Mouse (Mus musculus) NIH3T3 (cell line): ENCODE data around the gene Dapk3.
"Not testable (repeated sequence)": the region's sequence is repeated elsewhere in the genome, so short reads cannot be mapped to it uniquely, and the experiment has no call there.

Experiments
- DNase-seq: peaks from one replicate; pipeline ENCODE4 v3.0.0-alpha.2; 2012; ENCODE audit warnings: low read depth

Gene Dapk3

DNA sequence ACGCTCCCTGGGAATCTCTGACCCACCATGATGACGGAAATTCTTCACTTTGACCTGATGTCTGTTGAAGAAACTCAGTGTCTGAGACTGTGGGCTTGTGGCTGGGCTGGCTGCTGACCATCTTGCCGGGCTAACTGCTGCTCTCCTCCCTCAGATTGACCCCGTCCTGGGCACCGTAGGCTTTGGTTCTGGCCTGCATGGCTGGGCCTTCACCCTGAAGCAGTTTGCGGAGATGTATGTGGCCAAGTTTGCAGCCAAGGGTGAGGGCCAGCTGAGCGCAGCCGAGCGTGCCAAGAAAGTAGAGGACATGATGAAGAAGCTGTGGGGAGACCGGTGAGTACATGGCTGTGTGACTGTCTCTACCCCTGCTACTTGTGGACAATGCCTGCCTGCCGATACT, 3.9 kb upstream of the Dapk3 start:
- no peak for DNase-seq

DNA sequence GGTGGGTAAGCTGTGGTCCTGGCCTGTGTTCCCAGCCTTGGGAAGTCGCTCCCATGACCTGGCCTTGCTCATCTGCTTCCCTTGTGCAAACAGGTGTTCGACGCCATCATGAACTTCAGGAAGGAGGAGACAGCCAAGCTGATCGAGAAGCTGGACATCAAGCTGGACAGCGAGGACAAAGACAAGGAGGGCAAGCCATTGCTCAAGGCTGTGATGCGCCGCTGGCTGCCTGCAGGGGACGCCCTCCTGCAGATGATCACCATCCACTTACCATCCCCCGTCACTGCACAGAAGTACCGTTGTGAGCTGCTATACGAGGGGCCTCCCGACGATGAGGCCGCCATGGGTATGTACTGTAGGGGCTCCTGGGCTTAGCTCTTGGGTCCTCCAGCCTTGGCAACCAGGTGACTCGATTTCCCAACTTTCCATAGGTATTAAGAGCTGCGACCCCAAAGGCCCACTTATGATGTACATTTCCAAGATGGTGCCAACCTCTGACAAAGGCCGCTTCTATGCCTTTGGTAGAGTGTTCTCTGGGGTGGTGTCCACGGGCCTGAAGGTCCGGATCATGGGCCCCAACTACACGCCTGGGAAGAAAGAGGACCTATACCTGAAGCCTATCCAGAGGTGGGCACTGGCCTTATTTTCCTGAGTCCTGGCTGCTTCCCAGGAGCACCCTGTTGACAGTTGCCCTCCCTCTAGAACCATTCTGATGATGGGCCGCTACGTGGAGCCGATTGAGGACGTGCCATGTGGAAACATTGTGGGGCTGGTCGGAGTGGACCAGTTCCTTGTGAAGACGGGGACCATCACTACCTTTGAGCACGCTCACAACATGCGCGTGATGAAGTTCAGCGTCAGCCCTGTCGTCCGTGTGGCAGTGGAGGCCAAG, 3.1 kb upstream of the Dapk3 start:
- peak; percentile 42 for DNase-seq

DNA sequence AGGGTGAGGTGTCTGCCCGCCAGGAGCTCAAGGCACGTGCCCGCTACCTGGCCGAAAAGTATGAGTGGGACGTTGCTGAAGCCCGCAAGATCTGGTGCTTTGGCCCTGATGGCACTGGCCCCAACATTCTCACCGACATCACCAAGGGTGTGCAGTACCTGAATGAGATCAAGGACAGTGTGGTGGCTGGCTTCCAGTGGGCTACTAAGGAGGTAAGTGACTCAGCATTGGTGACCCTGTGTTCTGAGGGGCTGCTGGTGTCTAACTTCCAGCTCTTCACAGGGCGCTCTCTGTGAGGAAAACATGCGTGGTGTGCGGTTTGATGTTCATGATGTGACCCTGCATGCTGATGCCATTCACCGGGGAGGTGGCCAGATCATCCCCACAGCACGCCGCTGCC, 1.9 kb upstream of the Dapk3 start:
- DNase-seq = no peak

DNA sequence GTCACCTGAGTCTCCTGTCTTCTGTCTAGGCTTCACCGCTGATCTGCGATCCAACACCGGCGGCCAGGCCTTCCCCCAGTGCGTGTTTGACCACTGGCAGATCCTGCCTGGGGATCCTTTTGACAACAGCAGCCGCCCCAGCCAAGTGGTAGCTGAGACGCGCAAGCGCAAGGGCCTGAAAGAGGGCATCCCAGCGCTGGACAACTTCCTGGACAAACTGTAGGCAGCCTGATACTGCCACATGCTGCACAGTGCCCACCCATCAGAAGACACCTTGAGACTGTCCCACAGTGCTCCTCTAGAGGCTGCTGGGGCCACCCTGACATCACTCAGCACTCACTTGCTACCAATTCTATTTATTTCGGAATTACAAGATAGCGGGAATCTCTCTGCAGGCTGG, 945 bp upstream of the Dapk3 start:
- DNase-seq = not testable (repeated sequence)

DNA sequence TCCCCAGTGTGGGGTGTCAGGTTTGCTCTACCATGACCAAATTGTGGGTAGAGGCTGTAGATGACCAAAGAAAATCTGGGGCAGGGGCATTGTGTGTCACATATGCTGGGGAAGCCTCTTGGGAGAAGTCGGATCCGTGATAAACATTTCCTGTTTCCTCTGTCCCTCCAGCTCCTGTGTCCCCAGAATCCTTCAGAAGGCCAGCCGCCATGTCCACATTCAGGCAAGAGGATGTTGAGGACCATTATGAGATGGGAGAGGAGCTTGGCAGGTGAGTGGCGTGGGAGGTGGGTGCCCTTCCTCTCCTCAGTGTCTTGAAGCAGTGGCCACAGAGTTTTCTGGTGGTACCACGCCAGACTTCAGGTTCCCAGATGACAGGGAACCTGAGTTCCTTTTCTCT, 1.0 kb downstream of the Dapk3 start, which contains the start of gene 4930442H23Rik:
TSS of gene 4930442H23Rik (minus strand) at position 45 of the 400 bp plus-strand sequence.
- no peak for DNase-seq

DNA sequence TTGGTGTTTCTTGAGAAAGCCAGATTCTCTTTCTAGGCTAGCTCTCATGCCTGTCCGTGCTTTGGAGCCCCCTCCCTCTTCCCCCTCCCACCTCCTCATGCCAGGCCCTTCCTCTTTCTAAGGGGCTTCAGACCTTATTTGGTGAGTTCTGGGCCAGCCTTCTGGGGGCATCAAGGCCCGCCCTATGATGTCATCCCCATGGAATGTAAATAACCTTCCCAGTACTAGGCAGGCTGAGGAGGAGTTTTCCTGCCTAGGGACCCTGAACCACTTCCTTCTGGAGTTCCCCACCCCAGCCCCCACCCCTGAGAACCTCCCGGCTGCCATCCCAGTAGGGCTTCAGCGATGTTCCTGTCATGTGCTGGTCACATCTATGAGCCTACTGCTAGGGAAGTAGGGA, 2.0 kb downstream of the Dapk3 start:
- DNase-seq = peak; percentile 63

DNA sequence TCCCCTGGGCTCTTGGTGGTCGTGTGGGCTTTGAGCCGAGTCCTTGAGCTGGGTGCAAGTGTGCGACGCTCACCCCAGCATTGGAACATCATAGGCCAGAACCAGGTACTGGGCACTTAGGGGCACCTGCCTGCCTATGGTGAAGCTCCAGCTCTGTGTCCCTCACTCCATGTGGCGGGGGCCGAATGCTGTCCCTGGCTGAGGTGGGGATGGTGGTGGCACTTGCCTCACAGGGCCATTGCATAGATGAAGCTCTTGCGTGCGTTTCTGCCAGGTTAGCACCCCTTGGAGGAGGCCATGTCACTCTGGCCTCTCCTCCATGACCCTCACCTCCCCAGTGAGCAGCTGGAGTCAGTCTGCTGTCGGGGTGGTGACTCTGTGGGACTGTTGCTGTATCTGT, 4.4 kb downstream of the Dapk3 start:
- no peak for DNase-seq

DNA sequence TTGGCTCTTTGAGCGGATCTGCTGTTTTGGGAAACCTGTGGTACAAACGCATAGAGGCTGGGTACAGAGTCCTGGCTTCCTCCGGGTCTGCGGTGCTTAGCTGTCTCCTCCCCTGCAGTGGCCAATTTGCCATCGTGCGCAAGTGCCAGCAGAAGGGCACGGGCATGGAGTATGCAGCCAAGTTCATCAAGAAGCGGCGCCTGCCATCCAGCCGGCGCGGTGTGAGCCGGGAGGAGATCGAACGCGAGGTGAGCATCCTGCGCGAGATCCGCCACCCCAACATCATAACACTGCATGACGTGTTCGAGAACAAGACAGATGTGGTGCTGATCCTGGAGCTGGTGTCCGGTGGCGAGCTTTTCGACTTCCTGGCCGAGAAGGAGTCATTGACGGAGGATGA, 7.0 kb downstream of the Dapk3 start:
- DNase-seq = no peak

DNA sequence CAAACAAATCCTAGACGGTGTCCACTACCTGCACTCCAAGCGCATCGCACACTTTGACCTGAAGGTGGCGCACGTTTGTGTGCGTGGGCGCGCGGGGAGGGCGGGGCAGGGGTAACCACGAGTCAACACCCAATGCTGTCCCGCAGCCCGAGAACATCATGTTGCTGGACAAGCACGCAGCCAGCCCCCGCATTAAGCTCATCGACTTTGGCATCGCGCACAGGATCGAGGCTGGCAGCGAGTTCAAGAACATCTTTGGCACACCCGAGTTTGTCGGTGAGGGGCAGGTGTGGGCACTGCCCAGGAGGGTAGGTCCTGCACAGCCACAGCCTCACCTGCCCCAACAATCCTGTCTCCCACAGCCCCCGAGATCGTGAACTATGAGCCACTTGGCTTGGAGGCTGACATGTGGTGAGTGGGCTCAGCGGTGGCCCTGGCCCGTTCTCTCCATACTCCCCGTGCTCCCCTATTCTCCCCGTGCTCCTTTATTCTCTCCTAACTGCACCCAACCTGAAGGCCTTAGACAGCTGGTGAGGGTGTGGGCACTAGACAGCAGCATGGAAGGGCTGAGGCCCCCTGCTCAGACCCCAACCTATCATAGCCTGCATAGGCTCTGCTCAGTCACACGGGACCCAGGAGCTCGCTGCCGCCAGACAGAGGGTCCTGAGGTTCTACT, 7.6 kb downstream of the Dapk3 start:
- DNase-seq = peak; percentile 40

DNA sequence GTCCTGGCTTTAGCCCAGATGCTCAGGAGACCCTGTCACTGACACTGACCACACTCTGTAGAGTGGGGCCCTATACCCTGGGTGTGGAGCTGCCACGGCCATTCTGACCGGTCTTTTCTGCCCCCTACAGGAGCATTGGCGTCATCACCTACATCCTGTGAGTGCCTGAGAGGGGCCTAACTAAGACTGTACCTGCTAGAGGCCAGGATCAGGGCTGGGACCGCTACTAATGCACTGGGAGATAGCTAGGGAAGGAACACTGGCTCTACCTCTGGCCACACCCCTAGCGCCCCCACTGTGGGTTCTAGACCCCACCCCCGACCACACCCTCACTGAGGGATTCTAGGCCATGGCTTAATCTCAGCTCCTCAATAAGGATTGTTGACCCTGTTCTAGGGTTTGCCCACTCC, 8.1 kb downstream of the Dapk3 start:
- no peak for DNase-seq

DNA sequence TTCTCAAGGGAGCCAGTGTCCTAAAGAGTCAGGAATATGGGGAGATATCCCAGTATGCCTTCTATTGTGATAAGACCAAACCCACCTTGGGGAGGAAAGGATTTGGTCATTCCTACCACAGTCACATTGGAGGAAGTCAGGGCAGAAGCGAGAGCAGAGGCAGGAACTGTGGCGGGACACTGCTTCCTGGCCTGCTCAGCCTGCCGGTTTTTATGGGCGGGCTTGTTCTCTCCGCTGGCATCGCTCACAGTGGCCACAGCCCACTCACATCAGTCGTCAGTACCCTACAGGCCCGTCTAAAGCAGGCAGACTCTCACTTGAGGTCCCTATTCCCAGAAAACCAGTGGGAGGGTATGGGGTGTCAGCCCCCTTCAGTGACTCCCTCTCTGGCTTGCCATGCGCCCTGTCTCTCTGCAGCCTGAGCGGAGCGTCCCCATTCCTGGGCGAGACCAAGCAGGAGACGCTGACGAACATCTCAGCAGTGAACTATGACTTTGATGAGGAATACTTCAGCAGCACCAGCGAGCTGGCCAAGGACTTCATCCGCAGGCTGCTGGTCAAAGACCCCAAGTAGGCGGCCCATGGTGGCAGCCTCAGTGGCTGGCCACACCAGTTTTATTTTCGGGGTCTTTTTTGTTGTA, 8.7 kb downstream of the Dapk3 start:
- DNase-seq = no peak

DNA sequence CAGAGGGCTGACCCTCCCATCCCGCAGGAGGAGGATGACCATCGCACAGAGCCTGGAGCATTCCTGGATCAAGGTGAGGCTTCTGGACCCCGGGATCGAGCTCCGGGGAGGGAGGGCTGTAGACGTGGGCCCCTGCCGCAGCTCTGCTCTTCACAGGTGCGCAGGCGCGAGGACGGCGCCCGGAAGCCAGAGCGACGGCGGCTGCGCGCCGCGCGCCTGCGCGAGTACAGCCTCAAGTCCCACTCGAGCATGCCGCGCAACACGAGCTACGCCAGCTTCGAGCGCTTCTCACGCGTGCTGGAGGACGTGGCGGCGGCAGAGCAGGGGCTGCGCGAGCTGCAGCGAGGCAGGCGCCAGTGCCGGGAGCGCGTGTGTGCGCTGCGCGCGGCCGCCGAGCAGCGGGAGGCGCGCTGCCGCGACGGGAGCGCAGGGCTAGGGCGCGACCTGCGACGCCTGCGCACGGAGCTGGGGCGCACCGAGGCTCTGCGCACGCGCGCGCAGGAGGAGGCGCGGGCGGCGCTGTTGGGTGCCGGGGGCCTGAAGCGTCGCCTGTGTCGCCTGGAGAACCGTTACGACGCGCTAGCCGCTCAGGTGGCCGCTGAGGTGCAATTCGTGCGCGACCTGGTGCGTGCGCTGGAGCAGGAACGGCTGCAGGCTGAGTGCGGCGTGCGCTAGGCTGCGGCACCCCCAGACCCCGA, 9.6 kb downstream of the Dapk3 start:
- peak; percentile 67 for DNase-seq

DNA sequence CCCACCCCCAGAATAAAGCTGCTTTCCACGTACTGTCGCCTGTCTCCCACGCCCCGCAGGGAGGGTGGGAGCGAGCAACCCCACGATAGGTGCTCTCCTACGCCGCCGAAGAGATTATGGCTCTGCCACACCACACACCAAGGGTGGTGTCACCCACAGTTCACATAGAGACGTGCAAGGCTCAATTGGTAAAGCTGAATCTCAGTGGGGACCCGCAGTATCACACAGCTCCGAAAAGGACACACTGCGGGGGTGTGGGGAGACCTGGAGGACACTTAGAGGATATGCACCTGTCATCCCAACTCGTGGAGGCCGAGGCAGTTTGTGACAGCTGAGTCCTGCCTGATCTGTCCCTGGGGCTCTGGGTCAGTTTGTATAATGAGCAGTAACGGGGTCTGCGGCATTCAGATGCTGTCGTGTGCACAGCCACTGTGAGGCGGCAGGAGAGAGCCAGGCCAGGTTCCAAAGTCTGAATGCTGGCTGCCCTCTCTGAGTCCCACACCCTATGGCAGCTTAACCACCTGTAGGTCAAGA, 10.2 kb downstream of the Dapk3 start:
- DNase-seq = no peak

DNA sequence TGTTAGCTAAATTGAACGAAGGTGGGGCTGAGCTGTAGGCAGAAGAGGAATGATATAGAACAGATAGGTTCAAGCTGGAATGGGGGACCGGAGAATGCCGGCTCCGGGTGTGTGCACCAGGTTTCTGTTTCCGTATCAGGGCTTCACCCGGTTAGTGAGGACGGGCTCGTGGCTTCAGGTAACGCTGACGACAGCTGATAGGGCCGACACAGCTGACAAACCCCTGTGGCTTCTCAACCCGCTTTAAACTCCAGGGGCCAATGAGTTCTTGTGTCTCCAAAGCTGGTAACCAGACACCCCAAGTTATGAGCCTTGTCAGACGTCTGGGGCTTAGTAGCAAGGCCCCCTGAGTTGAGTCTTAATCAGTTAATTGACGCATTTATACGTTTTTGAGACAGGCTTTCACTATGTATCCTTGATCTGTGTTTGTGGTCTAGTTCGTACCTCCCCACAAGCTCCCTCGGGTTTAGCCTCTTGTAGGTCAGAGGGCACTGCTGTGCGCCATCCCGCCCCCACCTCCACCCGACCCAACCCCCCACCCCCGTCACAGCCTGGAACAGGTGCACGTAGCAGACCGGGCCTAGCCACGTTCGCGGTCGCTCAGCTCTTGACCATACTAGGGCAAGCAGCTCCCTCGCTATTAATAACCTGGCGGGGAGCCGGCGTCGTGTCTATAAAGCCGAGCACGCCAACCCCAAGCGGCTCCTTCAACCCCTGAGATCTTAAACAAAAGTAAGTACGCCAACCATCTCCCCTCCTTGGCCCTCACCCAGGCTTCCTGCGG, 11.4 kb downstream of the Dapk3 start:
- DNase-seq = no peak

DNA sequence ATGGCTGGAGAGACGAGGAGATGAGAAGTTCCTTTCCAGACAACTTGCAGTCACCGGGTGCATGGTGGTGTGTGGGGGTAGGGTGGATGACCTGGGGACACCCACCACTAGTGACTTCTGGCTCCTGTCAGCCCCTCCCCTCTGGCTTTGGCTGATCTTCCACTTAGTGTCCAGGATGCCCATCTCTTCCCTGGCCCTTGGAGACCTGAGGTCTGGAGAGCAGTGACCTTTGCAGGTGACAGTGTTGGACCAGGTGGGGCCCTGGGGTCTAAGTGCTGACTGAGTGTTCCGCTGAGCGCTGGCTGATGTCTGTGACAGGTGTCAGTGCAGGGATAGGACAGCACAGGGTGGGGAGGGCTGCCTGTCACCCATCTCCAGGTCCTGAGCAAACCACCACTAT, 12.5 kb downstream of the Dapk3 start:
- DNase-seq = no peak

DNA sequence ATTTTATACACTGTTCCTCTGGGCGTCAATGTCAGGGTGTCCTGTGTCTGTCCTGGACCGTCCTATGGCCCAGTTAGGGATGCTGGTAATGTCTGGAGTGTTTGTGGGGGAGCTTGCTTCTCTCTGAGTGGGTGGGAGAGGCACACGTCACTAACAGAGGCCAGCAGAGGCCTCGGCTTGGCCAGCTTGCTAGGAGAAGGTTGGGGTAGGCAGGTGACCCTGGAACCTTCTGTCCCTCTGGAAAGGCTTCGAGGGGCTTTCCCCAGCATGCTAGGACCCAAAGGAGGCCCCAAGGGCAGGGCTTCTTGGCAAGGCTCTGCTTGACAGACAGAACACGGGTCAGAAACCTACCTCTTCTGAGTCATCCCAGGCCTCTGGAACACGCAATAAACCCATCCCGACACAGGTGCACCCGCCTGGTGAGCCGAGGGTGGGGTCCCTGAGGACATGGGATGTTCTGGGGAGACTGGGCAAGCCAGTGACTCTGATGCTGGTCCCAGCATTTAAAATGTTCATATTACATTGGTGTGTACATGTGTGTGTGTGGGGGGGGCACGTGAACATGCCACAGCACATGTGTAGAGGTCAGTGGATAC, 13.8 kb downstream of the Dapk3 start:
- no peak for DNase-seq

DNA sequence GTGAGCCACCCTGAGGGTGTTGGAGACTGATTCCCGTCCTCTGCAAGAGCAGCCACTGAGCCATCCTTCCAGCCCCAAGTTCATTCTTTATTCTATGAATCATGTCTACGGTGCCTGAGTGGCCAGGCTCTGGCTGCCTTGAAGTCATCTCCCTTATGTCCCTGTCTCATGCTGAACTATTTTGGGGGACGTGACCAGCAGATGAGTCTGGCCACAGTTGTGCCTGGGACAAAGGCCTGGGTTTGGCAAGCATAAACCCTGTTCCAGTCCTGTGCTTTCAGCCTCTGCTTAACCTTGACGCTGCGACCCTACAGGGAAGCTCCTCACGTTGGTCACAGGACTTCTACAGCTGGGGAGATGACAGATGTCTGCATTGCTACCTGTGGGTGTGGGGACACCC, 14.5 kb downstream of the Dapk3 start:
- no peak for DNase-seq

DNA sequence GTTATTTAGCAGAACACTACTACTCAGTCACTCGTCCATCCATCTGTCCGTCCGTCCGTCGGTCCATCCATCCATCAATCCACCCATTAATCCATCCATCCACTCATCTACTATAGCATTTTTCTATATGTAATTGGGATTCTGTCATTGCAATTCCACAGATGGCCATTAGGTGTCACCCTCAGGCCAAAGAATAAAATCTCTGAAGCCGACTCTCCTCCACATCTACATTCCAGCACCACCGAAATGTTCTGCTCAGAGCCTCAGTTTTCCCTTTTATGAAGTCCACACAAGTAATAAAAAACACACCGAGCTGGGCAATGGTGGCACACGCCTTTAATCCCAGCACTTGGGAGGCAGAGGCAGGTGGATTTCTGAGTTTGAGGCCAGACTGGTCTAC, 15.4 kb downstream of the Dapk3 start:
- peak; percentile 89 for DNase-seq

DNA sequence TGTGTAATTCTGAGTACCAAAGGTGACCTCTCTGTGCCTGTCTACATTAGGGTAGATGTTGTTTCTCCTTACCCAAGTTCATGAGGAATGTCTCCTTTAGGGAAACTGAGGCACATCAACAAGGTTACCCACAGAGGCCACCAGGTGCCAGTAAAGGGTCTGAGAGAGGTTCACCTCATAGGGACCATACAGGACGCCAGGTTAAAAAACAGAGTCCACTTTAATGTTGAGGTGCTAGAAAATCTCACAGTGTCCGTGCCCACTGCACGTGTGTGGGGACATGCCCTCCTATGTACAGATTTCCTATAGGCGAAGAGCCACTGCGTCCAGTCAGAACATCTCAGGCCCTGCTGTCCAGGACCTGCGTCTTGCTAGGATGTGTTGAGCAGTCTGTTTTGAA, 16.2 kb downstream of the Dapk3 start:
- DNase-seq = no peak

DNA sequence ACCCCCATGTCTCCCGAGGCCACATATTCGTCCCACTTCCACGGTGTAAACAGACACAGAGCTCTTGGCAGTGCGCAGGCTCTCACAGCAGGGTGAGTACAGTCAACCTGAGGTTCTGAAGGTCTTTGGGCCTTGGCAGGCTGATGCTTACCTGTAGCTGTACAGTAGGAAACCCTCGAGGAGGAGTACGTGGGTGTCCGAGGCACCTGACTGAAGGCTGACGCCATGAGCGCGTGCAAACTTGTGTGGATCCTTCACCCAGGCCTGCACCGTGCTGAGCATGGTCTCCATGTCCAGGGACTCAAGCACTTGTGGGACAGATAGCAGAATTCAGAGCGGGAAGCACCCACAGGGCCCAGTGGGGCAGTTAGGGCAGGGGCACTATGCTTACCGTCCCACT, 17.3 kb downstream of the Dapk3 start:
- DNase-seq = no peak
